Mouse (Mus musculus): ENCODE data around the gene Il18bp. TPM values are rescaled to one million over a fixed set of nuclear protein-coding genes. Genes with fewer than 3 reads are reported as not detected.
A peak's percentile ranks its signal among the peaks of the same experiment; 100 is the strongest.
"Not testable (repeated sequence)": the region's sequence is repeated elsewhere in the genome, so short reads cannot be mapped to it uniquely, and the experiment has no call there.

Gene Il18bp
- polyA plus RNA-seq, 1 experiment from 2014 or later, result 4.8 TPM

- 91% methylated on average over 2 of the region's 2 CpGs for WGBS
- H3K4me1 ChIP-seq (replicated peaks), result no peaks in the 10 kb centered on the region
- ATAC-seq (ENCODE audit: low FRiP score), result no peak
- no peak overlapping the region for H3K27ac ChIP-seq
- no peak overlapping the region for H3K4me2 ChIP-seq
- H3K9ac ChIP-seq, result no peak overlapping the region
- peaks cover 80% of the 10 kb centered on the region for H3K36me3 ChIP-seq
- H3K4me3 ChIP-seq, result no peak overlapping the region
- H3K27me3 ChIP-seq, result no peaks in the 10 kb centered on the region
- H3K9me3 ChIP-seq, result no peaks in the 10 kb centered on the region
Measured at GRCm38 (mm10) chr7:102025187-102026119, 7.0 kb upstream of the Il18bp start.

- WGBS, result 98% methylated on average over 9 of the region's 9 CpGs
- no peak overlapping the region for H3K27ac ChIP-seq
- no peak overlapping the region for H3K9ac ChIP-seq
- no peak overlapping the region for H3K4me2 ChIP-seq
- H3K4me1 ChIP-seq (replicated peaks), result no peaks in the 10 kb centered on the region
- no peak for ATAC-seq (ENCODE audit: low FRiP score)
- no peaks in the 10 kb centered on the region for H3K9me3 ChIP-seq
- no peak overlapping the region for H3K4me3 ChIP-seq
- peaks cover 84% of the 10 kb centered on the region for H3K36me3 ChIP-seq
- H3K27me3 ChIP-seq, result no peaks in the 10 kb centered on the region
Measured at GRCm38 (mm10) chr7:102023821-102024220, 5.3 kb upstream of the Il18bp start.

DNA sequence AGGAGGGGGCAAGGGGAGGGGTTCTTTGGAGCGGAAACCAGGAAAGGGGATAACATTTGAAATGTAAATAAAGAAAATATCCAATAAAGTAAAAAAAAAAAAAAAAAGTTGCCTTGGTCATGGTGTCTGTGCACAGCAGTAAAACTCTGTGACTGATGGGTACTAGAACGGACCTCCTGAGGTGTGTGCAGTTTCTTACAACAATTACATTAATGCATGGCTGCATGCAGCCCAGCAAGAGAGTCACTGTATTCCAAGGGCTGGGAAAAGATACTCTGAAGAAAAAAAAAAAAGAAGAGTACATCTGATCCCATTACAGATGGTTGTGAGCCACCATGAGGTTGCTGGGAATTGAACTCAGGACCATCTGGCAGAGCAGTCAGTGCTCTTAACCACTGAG, 2.4 kb upstream of the Il18bp start:
- ATAC-seq (ENCODE audit: low FRiP score); H3K27ac ChIP-seq; H3K4me2 ChIP-seq; H3K9me3 ChIP-seq; H3K9ac ChIP-seq; H3K4me1 ChIP-seq (replicated peaks); H3K4me3 ChIP-seq; H3K27me3 ChIP-seq: not testable (repeated sequence)
- WGBS, result 82% methylated on average over 2 of the region's 2 CpGs
- H3K36me3 ChIP-seq, result peaks cover 89% of the 10 kb centered on the region

GRCm38 (mm10) chr7:102019362-102019761, 872 bp upstream of the Il18bp start:
- WGBS, result 64% methylated on average over 3 of the region's 3 CpGs
- Histone ChIP-seq H3K9me3 (no peaks in the 10 kb centered on the region), H3K27ac (no peak overlapping the region), H3K9ac (no peak overlapping the region), H3K4me3 (no peak overlapping the region), H3K4me1 (replicated peaks) (no peaks in the 10 kb centered on the region), H3K4me2 (no peak overlapping the region), H3K36me3 (peaks cover 92% of the 10 kb centered on the region), H3K27me3 (no peaks in the 10 kb centered on the region)
- no peak for ATAC-seq (ENCODE audit: low FRiP score)

GRCm38 (mm10) chr7:102018034-102018433, 456 bp downstream of the Il18bp start:
- no peak for ATAC-seq (ENCODE audit: low FRiP score)
- no peak overlapping the region for H3K4me2 ChIP-seq
- no peaks in the 10 kb centered on the region for H3K27me3 ChIP-seq
- H3K9ac ChIP-seq, result no peak overlapping the region
- no peaks in the 10 kb centered on the region for H3K9me3 ChIP-seq
- peaks cover 93% of the 10 kb centered on the region for H3K36me3 ChIP-seq
- WGBS, result 85% methylated on average over 7 of the region's 7 CpGs
- no peak overlapping the region for H3K4me3 ChIP-seq
- H3K4me1 ChIP-seq (replicated peaks), result no peaks in the 10 kb centered on the region
- no peak overlapping the region for H3K27ac ChIP-seq

- H3K4me2 ChIP-seq, result no peak overlapping the region
- no peak overlapping the region for H3K4me3 ChIP-seq
- no peaks in the 10 kb centered on the region for H3K9me3 ChIP-seq
- peaks cover 93% of the 10 kb centered on the region for H3K36me3 ChIP-seq
- H3K9ac ChIP-seq, result no peak overlapping the region
- H3K27ac ChIP-seq, result no peak overlapping the region
- no peak for ATAC-seq (ENCODE audit: low FRiP score)
- WGBS, result 92% methylated on average over 5 of the region's 5 CpGs
- H3K27me3 ChIP-seq, result no peaks in the 10 kb centered on the region
- no peaks in the 10 kb centered on the region for H3K4me1 ChIP-seq (replicated peaks)
Measured at GRCm38 (mm10) chr7:102017452-102017851, 1.0 kb downstream of the Il18bp start.

DNA sequence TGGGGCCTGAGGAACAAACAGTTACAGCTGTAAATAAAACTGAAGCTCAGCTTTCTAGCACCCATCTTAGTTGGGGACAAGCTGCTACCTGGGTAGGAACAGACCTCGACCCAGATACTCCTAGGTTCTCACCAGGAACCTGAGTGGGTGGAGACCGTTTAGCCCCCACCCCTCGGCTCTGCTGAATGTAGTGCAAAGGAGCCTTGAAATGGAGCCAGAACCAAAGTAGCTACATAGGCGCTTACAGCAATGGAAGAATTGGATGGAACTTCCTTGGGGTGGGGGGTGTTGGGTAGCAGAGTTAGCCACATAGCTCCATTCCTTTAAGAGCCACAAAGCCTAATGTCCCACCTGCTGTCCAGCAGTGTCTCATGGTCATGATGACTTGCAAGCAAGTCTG, 1.6 kb downstream of the Il18bp start:
- Histone ChIP-seq H3K4me1 (replicated peaks) (no peaks in the 10 kb centered on the region), H3K27me3 (no peaks in the 10 kb centered on the region), H3K36me3 (peaks cover 93% of the 10 kb centered on the region), H3K9me3 (no peaks in the 10 kb centered on the region), H3K4me2 (no peak overlapping the region), H3K9ac (no peak overlapping the region), H3K27ac (no peak overlapping the region), H3K4me3 (no peak overlapping the region)
- 91% methylated on average over 4 of the region's 4 CpGs for WGBS
- ATAC-seq (ENCODE audit: low FRiP score), result no peak

DNA sequence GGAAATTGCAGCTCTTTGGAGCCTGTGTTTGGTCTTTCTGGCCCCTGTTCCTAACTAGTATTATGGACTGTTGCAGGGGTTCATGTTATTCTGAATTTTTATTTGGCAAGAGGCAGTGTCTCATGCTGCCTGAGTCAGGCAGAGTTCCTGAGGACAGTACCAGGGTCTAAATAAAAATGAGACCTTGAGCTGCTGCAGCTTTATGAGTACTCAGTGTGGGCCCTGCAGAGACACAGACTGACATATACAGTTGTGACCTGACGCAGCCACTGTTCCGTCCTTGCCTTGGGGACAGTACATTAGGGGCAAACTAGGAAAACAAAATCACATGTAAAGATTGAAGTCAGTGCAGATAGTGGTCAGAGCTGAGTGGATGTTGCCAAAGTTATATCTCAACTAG, 3.5 kb downstream of the Il18bp start:
- peaks cover 100% of the 10 kb centered on the region for H3K36me3 ChIP-seq
- H3K4me3 ChIP-seq, result no peak overlapping the region
- no peaks in the 10 kb centered on the region for H3K4me1 ChIP-seq (replicated peaks)
- no peak overlapping the region for H3K9ac ChIP-seq
- ATAC-seq (ENCODE audit: low FRiP score), result no peak
- no peaks in the 10 kb centered on the region for H3K27me3 ChIP-seq
- H3K27ac ChIP-seq, result peak overlapping the region; percentile 14; the same call in 1 of the 2 replicates
- no peaks in the 10 kb centered on the region for H3K9me3 ChIP-seq
- no peak overlapping the region for H3K4me2 ChIP-seq
- 91% methylated on average over 2 of the region's 2 CpGs for WGBS

- no peak overlapping the region for H3K4me3 ChIP-seq
- H3K9me3 ChIP-seq, result no peaks in the 10 kb centered on the region
- H3K9ac ChIP-seq, result no peak overlapping the region
- WGBS, result 88% methylated on average over 8 of the region's 8 CpGs
- H3K4me1 ChIP-seq (replicated peaks), result no peaks in the 10 kb centered on the region
- H3K36me3 ChIP-seq, result peaks cover 100% of the 10 kb centered on the region
- no peak overlapping the region for H3K4me2 ChIP-seq
- H3K27me3 ChIP-seq, result no peaks in the 10 kb centered on the region
- H3K27ac ChIP-seq, result no peak overlapping the region
- ATAC-seq (ENCODE audit: low FRiP score), result no peak
Measured at GRCm38 (mm10) chr7:102013416-102013815, 5.1 kb downstream of the Il18bp start.

- Histone ChIP-seq H3K9ac (no peak overlapping the region), H3K27ac (no peak overlapping the region), H3K27me3 (no peaks in the 10 kb centered on the region), H3K4me3 (no peak overlapping the region), H3K4me1 (replicated peaks) (no peaks in the 10 kb centered on the region), H3K36me3 (peaks cover 99% of the 10 kb centered on the region), H3K4me2 (no peak overlapping the region), H3K9me3 (no peaks in the 10 kb centered on the region)
- no peak for ATAC-seq (ENCODE audit: low FRiP score)
- WGBS, result 94% methylated on average over 9 of the region's 9 CpGs
Measured at GRCm38 (mm10) chr7:102011855-102012254, 6.6 kb downstream of the Il18bp start.

- 82% methylated on average over 1 of the region's 1 CpGs for WGBS
- no peaks in the 10 kb centered on the region for H3K27me3 ChIP-seq
- no peak for ATAC-seq (ENCODE audit: low FRiP score)
- H3K4me1 ChIP-seq (replicated peaks), result no peaks in the 10 kb centered on the region
- no peak overlapping the region for H3K4me2 ChIP-seq
- no peak overlapping the region for H3K27ac ChIP-seq
- H3K36me3 ChIP-seq, result peaks cover 95% of the 10 kb centered on the region
- H3K9me3 ChIP-seq, result no peaks in the 10 kb centered on the region
- H3K4me3 ChIP-seq, result no peak overlapping the region
- H3K9ac ChIP-seq, result no peak overlapping the region
Measured at GRCm38 (mm10) chr7:102006520-102006919, 12.0 kb downstream of the Il18bp start.

- Histone ChIP-seq H3K4me2 (no peak overlapping the region), H3K9me3 (no peaks in the 10 kb centered on the region), H3K27ac (no peak overlapping the region; the same call in 1 of the 2 replicates), H3K36me3 (peaks cover 97% of the 10 kb centered on the region), H3K27me3 (no peaks in the 10 kb centered on the region), H3K9ac (no peak overlapping the region), H3K4me1 (replicated peaks) (no peaks in the 10 kb centered on the region), H3K4me3 (no peak overlapping the region)
- no peak for ATAC-seq (ENCODE audit: low FRiP score)
- 90% methylated on average over 26 of the region's 26 CpGs for WGBS
Measured at GRCm38 (mm10) chr7:102000921-102001630, 17.4 kb downstream of the Il18bp start.
